Mouse (Mus musculus) lung, postnatal 0 days (tissue): Measurements from ENCODE around the gene Agtr1a.

ENCODE experiments used
- CTCF ChIP-seq: IDR thresholded peaks from 2 replicates; pipeline ENCODE4 v1.5.1; 2016; ENCODE audit warnings: antibody characterized with exemption, mild to moderate bottlenecking
- EP300 ChIP-seq: IDR thresholded peaks from 2 replicates; pipeline ENCODE4 v1.6.1; 2016; ENCODE audit warnings: antibody characterized with exemption, mild to moderate bottlenecking, control low read depth

- TF ChIP-seq EP300 (no peak), CTCF (no peak)
Observed at GRCm38 (mm10) chr13:30364780-30365179, 28.5 kb downstream of the Agtr1a start.
